Comparison of ENCODE assay signal across 11 mouse cellular contexts in genomic region chr10:75116842-75117457, GRCm38 (mm10). TPM values are rescaled to one million over a fixed set of nuclear protein-coding genes. Genes with fewer than 3 reads are reported as not detected.
A peak's percentile ranks its signal among the peaks of the same experiment; 100 is the strongest.
DNase-seq lines count a peak whose midpoint lies in the region; ATAC-seq lines count a peak whose summit lies in the region.
"Had no signal": no experiment of that assay in that cellular context is flagged by ENCODE, and none has a peak within 500 bp of the region (broad histone marks: within the 10 kb centered on the region; RNA-seq: fewer than 3 reads in every experiment).

No protein-coding gene starts in this region.

- peak; percentile 65 for DNase-seq in gastrocnemius, adult 18-20 months (ENCODE audit: low spot score)
- no peak for DNase-seq in gastrocnemius, postnatal 14 days
- DNase-seq in NIH3T3 (ENCODE audit: low read depth) = peak; percentile 58
- DNase-seq in hindbrain, embryonic 10.5 days (ENCODE audit: low spot score) = no peak
- DNase-seq in kidney, postnatal 36 days = no peak
- DNase-seq: kidney, adult 11 months; layer of hippocampus, postnatal 36 days had no signal

- H3K4me1 ChIP-seq in heart, embryonic 11.5 days (ENCODE audit: control insufficient read depth, insufficient read depth, low read length) = peaks cover 33% of the 10 kb centered on the region
- peaks cover 26% of the 10 kb centered on the region for H3K4me1 ChIP-seq in lung, embryonic 16.5 days (replicated peaks; ENCODE audit: control insufficient read depth, insufficient read depth, low read length)
- peaks cover 71% of the 10 kb centered on the region for H3K4me1 ChIP-seq in hindbrain, embryonic 10.5 days (replicated peaks)

- H3K9me3 ChIP-seq in heart, embryonic 11.5 days (replicated peaks; ENCODE audit: control insufficient read depth, low read length) = no peaks in the 10 kb centered on the region
- H3K9me3 ChIP-seq in lung, embryonic 16.5 days (ENCODE audit: control insufficient read depth, low read length) = no peaks in the 10 kb centered on the region
- H3K9me3 ChIP-seq in hindbrain, embryonic 10.5 days = no peaks in the 10 kb centered on the region

- 0 out of 2 replicates have a peak, but pooled peaks have one; percentile 31 for ATAC-seq in heart, embryonic 11.5 days (replicated peaks; ENCODE audit: insufficient number of reproducible peaks, low FRiP score, low TSS enrichment)
- ATAC-seq in lung, embryonic 16.5 days (ENCODE audit: low read depth) = peak; percentile 50
- ATAC-seq in erythroblast, adult 5-6 weeks (replicated peaks; ENCODE audit: low FRiP score, poor library complexity, severe bottlenecking) = no peak
- ATAC-seq: Patski had no signal

- H3K36me3 ChIP-seq in heart, embryonic 11.5 days (ENCODE audit: control insufficient read depth, insufficient read depth, low read length) = no peaks in the 10 kb centered on the region
- no peaks in the 10 kb centered on the region for H3K36me3 ChIP-seq in lung, embryonic 16.5 days (ENCODE audit: control insufficient read depth, insufficient read depth, low read length)
- no peaks in the 10 kb centered on the region for H3K36me3 ChIP-seq in hindbrain, embryonic 10.5 days

- H3K4me2 ChIP-seq in heart, embryonic 11.5 days = no peak overlapping the region
- H3K4me2 ChIP-seq in lung, embryonic 16.5 days (ENCODE audit: low read depth, low read length) = no peak overlapping the region

- intact Hi-C loops in gastrocnemius, postnatal 14 days (cut with DNase I; ENCODE audit: low total_unique reads) = no loop called here

- no peak overlapping the region for H3K9ac ChIP-seq in heart, embryonic 11.5 days (ENCODE audit: low read depth, low read length)
- no peak overlapping the region for H3K9ac ChIP-seq in lung, embryonic 16.5 days (ENCODE audit: low read length)

- no peak overlapping the region for H3K27ac ChIP-seq in heart, embryonic 11.5 days (ENCODE audit: low read depth, low read length)
- H3K27ac ChIP-seq in lung, embryonic 16.5 days (ENCODE audit: low read length) = peak overlapping the region; percentile 32; the same call in 1 of the 2 replicates
- no peak overlapping the region for H3K27ac ChIP-seq in hindbrain, embryonic 10.5 days

- no peaks in the 10 kb centered on the region for H3K27me3 ChIP-seq in heart, embryonic 11.5 days (ENCODE audit: control insufficient read depth, insufficient read depth, low read length)
- H3K27me3 ChIP-seq in lung, embryonic 16.5 days (ENCODE audit: control insufficient read depth, insufficient read depth, low read depth, low read length) = no peaks in the 10 kb centered on the region
- H3K27me3 ChIP-seq in hindbrain, embryonic 10.5 days (ENCODE audit: insufficient read depth, poor library complexity, severe bottlenecking) = no peaks in the 10 kb centered on the region
- H3K27me3 ChIP-seq: Patski had no signal

- H3K4me3 ChIP-seq in heart, embryonic 11.5 days (ENCODE audit: low read depth, low read length) = no peak overlapping the region
- H3K4me3 ChIP-seq in lung, embryonic 16.5 days (ENCODE audit: low read length) = no peak overlapping the region
- H3K4me3 ChIP-seq in hindbrain, embryonic 10.5 days = no peak overlapping the region

- 52% methylated on average over 7 of the region's 7 CpGs for WGBS in heart, embryonic 11.5 days (ENCODE audit: insufficient replicate concordance)
- 31% methylated on average over 7 of the region's 7 CpGs for WGBS in lung, embryonic 16.5 days
- WGBS in hindbrain, embryonic 10.5 days = 85% methylated on average over 7 of the region's 7 CpGs

RNA-seq across cellular contexts. Expression of gene Bcr, which starts 56.6 kb away (rescaled TPM):
- total RNA-seq in gastrocnemius, adult 18-20 months (2021) = 1 to 10 TPM; 5.0 to 6.0 TPM
- 1 to 10 TPM; 4.7 to 5.3 TPM for total RNA-seq in gastrocnemius, postnatal 14 days (2021)
- polyA plus RNA-seq in heart, embryonic 11.5 days (2014; fragmentation: Nextera tagmentation; extraction: Ambion mirVana) = 26.5 and 31.1 TPM in 2 replicates
- 11.2 and 14.3 TPM in 2 replicates for polyA plus RNA-seq in lung, embryonic 16.5 days (2015; fragmentation: Nextera tagmentation; extraction: Ambion mirVana)
- total RNA-seq in erythroblast, adult 5-6 weeks (2015; ENCODE audit: low replicate concordance) = 2.7 and 3.7 TPM in 2 replicates
- 2.3 and 4.9 TPM in 2 replicates for total RNA-seq in erythroblast, adult 5-6 weeks (2017; ENCODE audit: low replicate concordance)
- polyA plus RNA-seq in hindbrain, embryonic 10.5 days (2016; fragmentation: Nextera tagmentation; extraction: Ambion mirVana) = 6.6 and 7.8 TPM in 2 replicates

Comparison
In these comparisons a context has a peak if more than half of its experiments do, and no peak if none do; other contexts are left out.
1. DNase-seq: peak in gastrocnemius, adult 18-20 months (single experiment) and NIH3T3 (single experiment); none in gastrocnemius, postnatal 14 days (single experiment), hindbrain, embryonic 10.5 days (single experiment) and kidney, postnatal 36 days (0 of 2).